Mouse (Mus musculus) urinary bladder, postnatal 10 days (tissue): Measurements from ENCODE around the gene Pcsk5.

Experiments used
- DNase-seq: peaks from one replicate; pipeline ENCODE4 v3.0.0; 2022; ENCODE audit warnings: low spot score

Pcsk5 gene

GRCm38 (mm10) chr19:17741465-17741864, 96.0 kb downstream of the Pcsk5 start:
- no peak for DNase-seq

- DNase-seq: no peak
These were observed 104.7 kb downstream of the Pcsk5 start for GRCm38 (mm10) chr19:17732676-17733277.

GRCm38 (mm10) chr19:17717066-17717465, 120.4 kb downstream of the Pcsk5 start:
- DNase-seq: no peak

GRCm38 (mm10) chr19:17715281-17715955, 122.0 kb downstream of the Pcsk5 start:
- no peak for DNase-seq

GRCm38 (mm10) chr19:17691626-17692025, 145.8 kb downstream of the Pcsk5 start:
- DNase-seq: no peak

GRCm38 (mm10) chr19:17678371-17678770, 159.1 kb downstream of the Pcsk5 start:
- DNase-seq: no peak

GRCm38 (mm10) chr19:17662676-17663075, 174.8 kb downstream of the Pcsk5 start:
- DNase-seq: no peak

- no peak for DNase-seq
These were observed 175.2 kb downstream of the Pcsk5 start for GRCm38 (mm10) chr19:17662271-17662670.

- no peak for DNase-seq
These were observed 178.1 kb downstream of the Pcsk5 start for GRCm38 (mm10) chr19:17659321-17659720.

- no peak for DNase-seq
These were observed 186.5 kb downstream of the Pcsk5 start for GRCm38 (mm10) chr19:17650831-17651502.

GRCm38 (mm10) chr19:17649967-17650366, 187.5 kb downstream of the Pcsk5 start:
- no peak for DNase-seq

- no peak for DNase-seq
These were observed 194.2 kb downstream of the Pcsk5 start for GRCm38 (mm10) chr19:17643128-17643797.

- DNase-seq: no peak
These were observed 201.4 kb downstream of the Pcsk5 start for GRCm38 (mm10) chr19:17635984-17636383.

GRCm38 (mm10) chr19:17615646-17616045, 221.8 kb downstream of the Pcsk5 start:
- DNase-seq: no peak

- no peak for DNase-seq
These were observed 230.9 kb downstream of the Pcsk5 start for GRCm38 (mm10) chr19:17606510-17606909.

GRCm38 (mm10) chr19:17606093-17606492, 231.3 kb downstream of the Pcsk5 start:
- no peak for DNase-seq

- DNase-seq: no peak
These were observed 234.1 kb downstream of the Pcsk5 start for GRCm38 (mm10) chr19:17603322-17603721.

GRCm38 (mm10) chr19:17600347-17600746, 237.1 kb downstream of the Pcsk5 start:
- no peak for DNase-seq

- no peak for DNase-seq
These were observed 244.6 kb downstream of the Pcsk5 start for GRCm38 (mm10) chr19:17592790-17593189.

- no peak for DNase-seq
These were observed 246.1 kb downstream of the Pcsk5 start for GRCm38 (mm10) chr19:17591335-17591734.

- no peak for DNase-seq
These were observed 247.1 kb downstream of the Pcsk5 start for GRCm38 (mm10) chr19:17590314-17590713.

GRCm38 (mm10) chr19:17577412-17577811, 260.0 kb downstream of the Pcsk5 start:
- no peak for DNase-seq

- no peak for DNase-seq
These were observed 262.9 kb downstream of the Pcsk5 start for GRCm38 (mm10) chr19:17574564-17574963.
